Mouse (Mus musculus) adrenal gland, postnatal 14 days (tissue): ENCODE data around the gene Ndufab1. TPM values are rescaled to one million over a fixed set of nuclear protein-coding genes. Genes with fewer than 3 reads are reported as not detected.
A peak's percentile ranks its signal among the peaks of the same experiment; 100 is the strongest.

Experiments used
- DNase-seq: peaks from one replicate; pipeline ENCODE4 v3.0.0; 2021; ENCODE audit warnings: mixed read lengths
- total RNA-seq: library from RNA; stranded (reverse); gene quantifications from 2 replicates; pipeline ENCODE4 v1.2.3, GENCODE M21; 2021

The Ndufab1 gene
- total RNA-seq, 1 experiment from 2014 or later, result 937 TPM

DNA sequence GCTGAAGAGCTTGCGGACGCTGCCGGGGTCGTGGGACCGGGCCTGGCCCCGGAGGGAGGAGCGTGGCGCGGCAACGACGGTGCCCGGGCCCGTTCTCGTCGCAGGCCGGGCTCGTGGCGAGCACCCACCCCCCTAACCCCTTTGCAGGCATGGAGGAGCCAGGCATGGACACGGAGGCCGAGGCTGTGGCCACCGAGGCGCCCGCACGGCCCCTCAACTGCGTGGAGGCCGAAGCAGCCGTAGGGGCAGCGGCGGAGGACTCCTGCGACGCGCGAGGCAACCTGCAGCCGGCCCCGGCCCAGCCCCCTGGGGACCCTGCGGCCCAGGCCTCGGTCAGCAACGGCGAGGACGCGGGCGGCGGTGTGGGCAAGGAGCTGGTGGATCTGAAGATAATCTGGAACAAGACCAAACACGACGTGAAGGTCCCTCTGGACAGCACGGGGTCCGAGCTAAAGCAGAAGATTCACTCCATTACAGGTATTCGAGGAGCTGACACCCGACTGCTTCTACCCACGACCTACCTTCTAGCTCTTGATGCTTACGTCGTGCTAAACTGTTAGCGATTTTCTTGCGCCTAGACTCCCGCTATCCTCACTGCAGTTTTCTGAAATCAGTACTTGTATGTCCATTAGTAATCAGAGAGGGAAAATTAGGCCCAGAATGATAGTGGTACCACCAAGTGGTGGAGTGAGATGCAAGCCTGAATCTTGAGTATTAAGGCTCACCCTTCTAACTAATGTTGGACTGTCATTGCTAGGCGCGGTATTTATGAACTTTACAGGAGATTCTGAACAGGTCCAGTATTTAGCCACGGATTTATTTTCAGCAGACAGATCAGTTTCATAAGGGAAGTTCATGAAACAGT lies 33.9 kb downstream of the Ndufab1 start:
- DNase-seq, result peak; percentile 43

DNA sequence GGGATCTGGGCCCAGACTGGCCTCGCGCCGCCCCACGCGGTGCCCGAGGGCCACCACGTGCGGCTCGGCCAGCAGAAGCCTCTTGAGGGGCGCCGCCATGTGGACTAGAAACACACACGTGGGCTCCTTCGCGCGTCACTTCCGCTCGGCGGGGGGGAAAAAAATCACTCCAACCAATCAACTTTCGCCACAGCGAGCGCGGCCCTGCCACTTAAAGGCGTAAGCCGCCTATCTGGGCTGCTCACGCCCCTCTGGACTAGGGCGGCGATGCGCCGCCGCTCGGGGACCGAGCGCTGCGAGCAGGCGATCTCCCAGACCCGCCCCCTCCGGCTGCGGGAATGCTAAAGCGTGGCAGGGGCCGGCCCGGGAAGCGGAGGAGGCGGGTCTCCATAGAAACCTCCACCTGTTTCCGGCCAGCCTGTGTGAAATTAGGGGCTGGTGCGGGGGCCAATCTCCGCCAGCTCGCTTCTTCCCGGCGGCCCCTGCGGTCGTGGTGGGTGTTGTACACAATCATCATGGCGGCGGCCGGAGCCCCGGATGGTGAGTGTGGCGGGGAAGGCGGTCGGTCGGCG lies 34.7 kb downstream of the Ndufab1 start, which contains the start of the genes Ubfd1 and Ears2:
Ubfd1 (plus strand) TSS at position 231 of the 572 bp plus-strand sequence.
Ears2 (minus strand) TSS at position 319 of the 572 bp plus-strand sequence.
- DNase-seq, result peak; percentile 97

DNA sequence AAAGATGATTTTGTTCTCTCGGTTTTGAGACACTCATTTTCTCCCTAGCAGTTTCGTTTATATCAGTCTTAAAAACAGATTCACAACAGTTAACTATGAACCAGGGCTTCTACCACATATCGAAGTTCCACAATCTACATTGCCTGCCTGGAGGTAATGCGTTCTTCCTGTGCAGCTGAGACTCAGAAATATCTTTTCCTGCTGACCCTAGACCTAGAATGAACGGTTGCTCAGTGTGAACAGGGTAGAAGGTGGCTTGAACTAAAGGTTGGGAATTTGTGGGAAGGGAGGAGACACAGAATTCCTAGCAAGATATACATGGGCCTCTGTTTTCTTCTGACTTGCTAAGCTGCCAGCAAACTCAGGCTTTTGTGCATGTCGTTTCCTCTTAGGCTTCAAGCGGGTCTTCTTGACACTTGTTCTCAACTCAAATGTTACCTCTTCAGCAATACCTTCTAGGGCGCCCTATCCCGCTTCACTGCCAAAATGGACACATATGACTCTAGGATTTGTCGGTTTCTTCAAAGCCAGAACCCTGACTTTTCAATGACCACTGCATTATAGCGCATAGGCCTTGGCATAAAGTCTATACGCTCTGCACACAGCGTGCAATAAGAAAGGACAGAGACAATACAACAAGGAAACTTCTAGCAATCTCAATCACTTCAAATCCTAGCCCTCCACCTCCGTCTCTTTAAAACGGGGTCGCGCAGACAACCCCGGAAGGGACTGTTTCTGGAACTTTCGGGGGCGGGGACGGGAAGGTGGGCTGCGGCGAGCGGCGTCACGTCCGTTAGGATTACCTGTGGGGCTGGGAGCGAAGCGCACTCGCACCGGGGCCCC lies 35.4 kb downstream of the Ndufab1 start:
- peak; percentile 18 for DNase-seq

DNA sequence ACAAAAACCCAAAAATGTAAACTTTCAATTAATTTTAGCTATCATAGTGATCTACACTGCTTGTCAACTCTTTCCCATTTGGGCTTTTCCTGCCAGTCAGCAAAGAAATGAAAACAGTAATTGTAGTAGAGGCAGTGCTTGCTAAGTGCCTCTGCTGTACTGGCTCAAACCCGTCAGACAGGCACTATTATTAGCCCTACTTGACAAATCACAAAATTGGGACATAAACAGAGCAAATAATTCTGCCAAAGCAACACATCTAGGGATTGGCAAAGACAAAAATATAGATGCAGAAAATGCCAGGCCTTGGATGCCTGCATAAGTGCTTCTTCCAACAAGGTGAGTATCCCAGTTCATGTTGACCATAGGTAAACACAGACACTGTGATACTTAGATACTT lies 36.0 kb downstream of the Ndufab1 start:
- no peak for DNase-seq

DNA sequence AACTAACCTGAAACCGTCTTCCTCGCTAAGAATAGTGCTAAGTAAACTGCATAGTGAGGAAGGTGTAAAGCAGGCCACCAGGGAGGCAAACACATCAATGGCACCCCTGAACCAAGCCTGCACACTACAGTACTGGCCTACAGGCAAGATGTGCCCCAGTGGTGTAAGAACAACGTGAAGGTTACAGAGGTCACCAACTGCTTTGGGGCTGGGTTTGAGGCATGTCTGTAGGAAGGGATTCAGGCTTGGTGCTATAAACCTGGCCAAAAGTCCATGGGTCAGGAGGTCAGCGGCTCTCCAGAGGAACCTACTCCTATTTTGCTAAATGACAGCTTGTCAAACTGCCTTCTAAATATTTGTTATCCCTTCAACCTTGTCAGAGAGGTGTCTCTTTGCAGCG lies 45.1 kb downstream of the Ndufab1 start:
- no peak for DNase-seq

DNA sequence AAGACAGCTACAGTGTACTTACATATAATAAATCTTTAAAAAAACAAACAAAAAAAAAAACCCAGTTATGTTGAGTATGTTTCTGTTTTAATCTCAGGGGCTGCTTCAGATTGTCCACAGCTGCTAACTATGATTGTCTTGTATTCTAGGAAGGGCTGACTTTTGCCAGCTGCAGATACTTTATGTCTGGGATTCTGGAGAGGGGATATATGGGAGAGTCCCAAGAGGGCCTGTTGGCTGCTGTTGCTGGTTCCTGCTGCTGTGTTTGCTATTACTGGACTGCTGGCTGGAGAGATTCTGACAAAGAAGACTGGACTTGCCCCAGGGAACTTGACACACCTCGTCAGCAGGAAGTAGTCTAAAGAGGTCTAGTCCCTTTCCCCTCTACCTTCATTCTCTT lies 50.9 kb downstream of the Ndufab1 start:
- DNase-seq, result no peak

DNA sequence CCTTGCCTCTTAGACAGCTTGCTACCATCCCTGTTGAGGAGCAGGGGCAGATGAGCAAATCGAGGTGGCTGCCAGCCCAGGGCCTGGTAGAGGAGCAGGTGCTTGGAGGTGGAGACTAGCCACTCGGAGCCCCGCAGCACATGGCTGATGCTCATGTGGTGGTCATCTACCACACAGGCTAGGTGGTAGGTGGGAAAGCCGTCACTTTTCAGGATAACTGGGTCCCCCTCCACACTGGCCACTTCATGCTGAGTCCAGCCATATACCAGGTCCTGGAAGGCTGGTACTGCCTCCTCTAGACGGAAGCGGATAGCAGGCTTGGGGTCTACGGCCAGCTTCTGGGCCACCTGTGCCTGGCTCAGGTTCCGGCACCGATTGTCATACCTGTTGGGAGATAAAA lies 53.5 kb downstream of the Ndufab1 start:
- no peak for DNase-seq

DNA sequence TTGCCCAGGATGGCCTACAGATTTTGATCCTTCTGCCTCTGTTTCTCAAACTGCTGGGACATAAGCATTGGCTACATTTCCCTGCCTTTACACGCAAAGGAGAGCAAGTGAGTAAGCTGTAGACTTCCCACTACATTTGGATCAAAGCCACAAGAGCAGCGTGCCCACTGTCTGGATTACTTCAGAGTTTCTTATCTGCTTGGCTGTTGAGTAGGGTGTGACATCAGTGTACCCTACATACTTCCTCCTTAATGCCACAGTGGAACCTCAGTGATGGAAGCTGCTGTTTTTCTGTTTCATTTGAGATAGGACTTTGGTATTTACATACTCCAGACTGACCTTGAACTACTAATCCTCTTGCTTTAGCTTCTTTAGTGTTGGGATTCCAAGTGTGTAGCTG lies 54.9 kb downstream of the Ndufab1 start:
- DNase-seq, result no peak

DNA sequence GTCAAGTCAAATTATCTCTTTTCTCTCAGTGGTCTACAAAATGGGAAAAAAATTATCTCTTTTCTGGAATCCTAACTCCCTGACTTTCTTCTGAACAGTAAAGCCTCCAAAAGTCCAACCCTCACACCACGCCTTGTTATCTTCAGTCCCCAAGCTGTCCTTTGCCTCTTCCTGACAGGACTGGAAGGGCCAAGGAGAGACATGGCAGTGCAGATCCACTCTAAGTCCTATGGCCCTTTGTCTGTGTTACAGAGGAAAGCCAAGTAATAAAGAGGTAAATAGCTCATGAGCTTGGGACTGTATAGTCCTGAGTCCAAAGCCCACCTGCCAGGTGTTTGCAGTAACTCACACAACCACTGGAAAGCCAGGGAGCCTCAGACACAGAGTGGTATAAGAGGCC lies 56.0 kb downstream of the Ndufab1 start:
- no peak for DNase-seq

DNA sequence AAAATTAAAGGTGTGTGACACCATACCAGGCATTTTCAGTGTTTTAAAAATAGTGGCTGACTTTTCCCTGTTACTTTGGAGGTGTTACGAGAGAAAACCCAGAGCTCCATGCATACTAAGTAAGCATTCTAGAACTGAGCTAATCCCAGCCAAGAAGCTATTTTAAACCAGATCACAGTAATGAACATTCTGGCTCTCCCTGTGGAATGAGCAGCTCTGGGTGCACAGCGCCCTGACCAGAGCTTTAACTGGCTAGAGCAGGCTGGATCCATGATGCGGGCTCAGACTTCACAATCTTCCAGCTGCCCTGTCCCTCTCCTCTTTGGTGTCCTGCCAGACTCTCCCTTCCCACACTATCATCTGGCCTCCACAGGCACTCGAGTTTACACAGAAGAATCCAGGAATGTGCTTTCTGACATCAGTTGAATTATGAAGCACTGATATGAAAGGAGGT lies 56.5 kb downstream of the Ndufab1 start:
- peak; percentile 37 for DNase-seq

DNA sequence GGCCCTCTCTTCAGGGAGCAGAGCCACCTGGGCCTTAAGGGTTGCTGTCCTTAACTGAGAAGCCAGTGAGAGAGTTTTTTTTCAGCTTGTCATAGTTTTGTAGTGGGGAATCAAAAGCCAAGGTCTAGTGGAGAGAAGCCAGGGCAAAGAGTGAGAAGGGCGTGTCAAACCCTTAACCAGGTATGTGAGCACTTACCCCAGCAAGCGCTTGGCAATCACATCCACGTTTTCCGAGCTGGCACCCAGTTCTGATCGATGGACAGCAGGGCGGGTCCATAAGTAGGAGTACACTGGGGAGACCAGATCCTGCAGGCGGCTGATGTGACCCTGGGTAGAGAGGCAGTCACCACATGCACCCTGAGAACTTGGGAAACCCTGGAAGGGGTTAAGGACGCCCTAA lies 57.6 kb downstream of the Ndufab1 start:
- no peak for DNase-seq

Other genes with a start within 250 kb of the Ndufab1 start
- gene Scnn1b, start 236.8 kb downstream of the Ndufab1 start, total RNA-seq, result 0.53 TPM in 1 of 2 replicates, not detected in the other
- gene Cog7, start 120.2 kb downstream of the Ndufab1 start, total RNA-seq, result 22.8 and 24.7 TPM in 2 replicates
- gene Gga2, start 80.7 kb downstream of the Ndufab1 start, total RNA-seq, result 20.3 and 28.1 TPM in 2 replicates
- 47.3 and 49.9 TPM in 2 replicates for gene Ubfd1, start 34.7 kb downstream of the Ndufab1 start, total RNA-seq
- 17.3 and 20.4 TPM in 2 replicates for gene Ears2, start 34.6 kb downstream of the Ndufab1 start, total RNA-seq
- gene Palb2, start 31.1 kb upstream of the Ndufab1 start, total RNA-seq, result 2.7 and 2.9 TPM in 2 replicates
- 54.0 and 62.1 TPM in 2 replicates for gene Dctn5, start 31.2 kb upstream of the Ndufab1 start, total RNA-seq
- 13.3 and 15.2 TPM in 2 replicates for gene Plk1, start 57.6 kb upstream of the Ndufab1 start, total RNA-seq
- not detected in 2 replicates for gene Ern2, start 84.3 kb upstream of the Ndufab1 start, total RNA-seq
- gene Chp2, start 117.6 kb upstream of the Ndufab1 start, total RNA-seq, result 2.4 and 5.1 TPM in 2 replicates
- gene Prkcb, start 186.9 kb upstream of the Ndufab1 start, total RNA-seq, result 7.5 and 24.1 TPM in 2 replicates